Mouse (Mus musculus) heart, postnatal 36 days (tissue): ENCODE measurements around the gene Ybx2. TPM values are rescaled to one million over a fixed set of nuclear protein-coding genes. Genes with fewer than 3 reads are reported as not detected.
"Not testable (repeated sequence)": the region's sequence is repeated elsewhere in the genome, so short reads cannot be mapped to it uniquely, and the experiment has no call there.

Source experiments
- DNase-seq, 2 experiments: peaks; one replicate each; pipeline ENCODE4 v3.0.0; 2021 to 2022
- intact Hi-C: fragments of 180-260 bp; cut with DNase I; formaldehyde crosslinking; loops from one replicate; pipeline ENCODE4 v1.15.1; 2025
- total RNA-seq, 2 experiments: library from RNA; stranded (reverse); gene quantifications; 2 replicates each; pipeline ENCODE4 v1.2.3; 2021

Gene Ybx2
- total RNA-seq, 2 experiments from 2014 or later, result 18.4 to 20.3 TPM

DNA sequence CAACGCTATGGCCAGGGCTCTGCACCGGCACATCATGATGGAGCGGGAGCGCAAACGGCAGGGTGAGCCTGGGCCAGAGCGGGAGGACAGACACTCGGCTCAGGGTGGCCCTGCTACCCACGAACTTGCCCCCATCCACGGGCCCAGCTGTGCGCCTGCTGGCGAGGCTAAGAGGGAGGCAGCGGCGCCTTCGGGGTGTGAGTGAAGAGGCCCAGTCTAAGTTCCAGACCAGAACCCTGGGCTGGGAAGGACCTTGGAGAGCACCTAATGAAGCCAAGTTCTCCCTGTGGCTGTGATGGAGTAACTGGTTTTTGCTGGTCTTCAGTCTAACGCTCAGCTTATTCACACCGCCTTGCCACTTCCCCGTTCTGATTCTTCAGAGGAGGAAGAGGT is 21.2 kb upstream of the Ybx2 start:
- intact Hi-C loops, result no loop called here
- DNase-seq, result no peak

DNA sequence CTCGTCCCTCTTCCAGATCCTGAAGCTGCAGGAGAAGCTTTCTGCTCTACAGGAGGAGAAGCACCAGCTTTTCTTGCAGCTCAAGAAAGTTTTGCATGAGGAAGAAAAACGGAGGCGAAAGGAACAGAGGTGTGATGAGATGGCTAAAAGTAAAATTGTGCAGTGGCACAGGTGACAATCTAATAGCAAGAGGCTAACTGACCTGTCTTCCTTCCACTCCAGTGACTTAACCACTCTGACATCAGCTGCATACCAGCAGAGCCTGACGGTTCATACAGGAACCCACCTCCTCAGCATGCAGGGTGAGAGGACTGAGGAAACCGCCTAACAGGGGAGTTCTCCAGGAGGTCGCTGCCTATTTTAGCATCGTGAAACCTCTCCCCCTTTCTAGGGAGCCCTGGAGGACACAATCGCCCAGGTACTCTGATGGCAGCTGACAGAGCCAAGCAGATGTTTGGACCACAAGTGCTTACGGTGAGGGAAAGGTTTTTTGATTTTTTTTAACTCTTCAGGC is 20.6 kb upstream of the Ybx2 start:
- intact Hi-C loops, result no loop called here
- DNase-seq, result no peak

DNA sequence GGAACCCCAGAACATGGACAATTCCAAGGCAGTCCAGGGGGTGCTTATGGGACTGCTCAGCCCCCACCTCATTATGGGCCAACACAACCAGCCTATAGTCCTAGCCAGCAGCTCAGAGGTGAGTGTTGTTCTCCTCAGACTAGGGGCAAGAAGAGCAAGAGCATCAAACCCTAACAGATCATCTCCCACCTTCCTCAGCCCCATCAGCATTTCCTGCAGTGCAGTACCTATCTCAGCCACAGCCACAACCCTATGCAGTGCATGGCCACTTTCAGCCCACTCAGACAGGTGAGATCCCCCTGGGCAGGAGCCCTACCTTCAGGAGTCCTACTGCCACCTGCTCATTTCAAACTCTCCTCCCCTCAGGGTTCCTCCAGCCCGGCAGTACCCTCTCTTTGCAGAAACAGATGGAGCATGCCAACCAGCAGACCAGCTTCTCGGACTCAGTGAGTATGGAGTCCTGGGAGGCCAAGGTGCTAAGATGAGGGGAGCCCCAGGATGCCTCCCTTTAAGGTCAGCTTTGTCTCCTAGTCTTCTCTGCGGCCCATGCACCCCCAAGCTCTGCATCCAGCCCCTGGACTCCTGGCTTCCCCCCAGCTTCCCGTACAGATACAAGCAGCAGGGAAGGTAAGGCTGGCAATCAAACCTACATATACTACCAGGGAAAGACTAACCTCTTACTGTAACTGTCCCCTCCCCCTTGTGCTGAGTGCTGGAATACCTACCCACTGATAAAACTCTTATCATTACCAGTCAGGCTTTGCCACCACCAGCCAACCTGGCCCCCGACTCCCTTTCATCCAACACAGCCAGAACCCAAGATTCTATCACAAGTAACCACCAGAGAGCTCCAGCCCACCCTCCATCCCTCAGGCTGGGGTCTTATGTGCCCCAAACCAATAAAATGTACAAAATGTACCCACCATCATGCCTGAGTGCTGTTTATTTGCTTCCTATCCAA is 19.6 kb upstream of the Ybx2 start:
- DNase-seq, result no peak
- intact Hi-C loops, result no loop called here

DNA sequence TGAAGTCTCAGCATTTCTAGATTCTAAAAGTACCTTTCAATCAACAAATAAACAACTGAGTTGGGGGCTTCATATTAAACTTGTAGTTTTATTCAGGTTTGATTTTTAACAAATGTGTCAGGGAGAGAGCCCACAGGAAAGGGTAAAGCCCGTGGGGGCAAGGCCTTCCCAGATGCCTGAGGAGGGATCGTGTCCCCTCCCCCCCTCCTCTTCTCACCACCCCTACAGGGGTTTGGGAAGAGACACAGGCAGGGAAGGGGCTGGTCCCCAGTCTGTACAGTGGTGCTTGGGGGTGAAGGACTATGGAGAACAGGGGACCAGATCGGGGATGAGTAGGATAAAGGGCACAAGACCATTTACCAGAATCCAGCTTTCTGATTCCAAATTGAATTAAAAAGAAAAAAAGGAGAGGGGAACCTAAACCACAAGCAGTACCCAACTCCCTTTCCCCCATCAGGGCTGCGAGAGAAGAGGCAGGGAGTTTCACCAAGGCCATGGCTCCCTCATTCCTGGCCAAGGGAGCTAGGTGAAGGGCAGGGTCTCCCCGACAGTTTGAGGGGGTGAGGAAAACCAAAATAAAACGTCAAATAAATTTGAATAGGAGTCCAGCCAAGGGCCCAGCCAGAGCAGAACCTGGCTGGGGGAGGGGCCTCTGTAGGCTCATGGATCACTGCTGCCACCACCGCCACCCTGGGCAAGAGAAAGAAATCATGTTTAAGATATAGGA is 18.8 kb upstream of the Ybx2 start:
- DNase-seq, intact Hi-C loops: not testable (repeated sequence)

DNA sequence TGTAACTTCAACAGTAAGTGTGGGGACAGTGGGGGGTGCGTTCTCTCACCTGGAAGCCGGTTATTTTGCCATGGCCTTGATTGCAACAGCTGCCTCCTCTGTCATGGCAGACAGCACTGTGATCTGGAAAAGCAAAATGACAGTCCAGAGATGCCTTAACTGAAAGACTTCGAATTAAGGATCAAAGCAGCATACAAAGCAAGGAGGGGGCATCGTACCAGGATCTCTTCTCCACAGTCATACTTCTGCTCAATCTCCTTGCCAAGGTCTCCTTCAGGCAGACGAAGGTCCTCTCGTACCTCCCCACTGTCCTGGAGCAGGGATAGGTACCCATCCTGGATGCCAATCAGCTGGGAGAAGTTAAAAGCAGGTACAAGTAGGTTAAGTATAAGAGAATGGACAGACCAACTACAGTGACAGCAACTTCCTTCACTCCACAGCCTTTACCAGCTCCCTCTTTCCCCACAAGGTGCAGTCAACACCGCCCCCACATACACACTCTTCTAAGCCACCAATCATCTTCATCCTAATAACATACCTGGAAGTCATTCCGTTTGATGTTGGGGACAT is 18.1 kb upstream of the Ybx2 start:
- no peak for DNase-seq
- intact Hi-C loops, result no loop called here

DNA sequence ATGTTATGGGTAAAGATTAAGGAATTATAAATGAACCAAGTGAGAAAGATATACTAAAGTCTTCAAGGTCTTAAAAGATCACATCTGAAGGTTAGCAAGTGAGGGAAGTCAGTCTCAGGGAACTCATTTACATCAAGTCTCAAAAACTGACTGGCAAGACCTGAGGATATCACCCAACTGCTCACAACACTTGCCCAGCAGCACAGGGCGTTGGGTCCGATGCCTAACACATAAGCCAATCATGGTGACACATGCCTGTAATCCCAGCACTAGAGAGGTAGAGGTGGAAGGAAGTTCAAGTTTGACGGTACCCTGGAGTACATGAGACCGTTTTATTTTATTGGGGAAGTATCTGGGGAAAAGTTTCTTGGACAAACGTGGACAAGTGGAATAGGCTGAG is 17.5 kb upstream of the Ybx2 start:
- DNase-seq, result no peak
- intact Hi-C loops, result loop anchor here (2.0 kb wide), 1 partner anchor 15 kb away; no protein-coding TSS in a partner anchor

DNA sequence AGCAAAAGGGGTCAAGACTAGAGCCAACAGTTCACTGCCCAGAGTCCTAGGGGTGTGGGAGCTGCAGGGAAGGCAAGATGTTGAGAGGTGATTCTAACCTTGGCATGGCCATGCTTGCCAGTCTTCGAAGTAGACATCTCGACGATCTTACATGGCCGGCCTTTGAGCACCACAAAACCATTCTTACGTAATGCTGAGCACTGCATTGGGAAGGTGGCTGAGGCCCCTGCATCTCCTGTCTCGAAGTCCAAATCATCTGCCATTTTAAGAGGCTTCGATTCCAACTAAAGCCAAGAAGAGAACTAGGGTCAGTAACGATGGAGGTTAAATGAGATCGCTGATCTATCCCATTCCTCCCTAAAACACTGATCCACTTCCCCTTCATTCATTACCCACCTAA is 16.5 kb upstream of the Ybx2 start:
- intact Hi-C loops, result loop anchor here (2.0 kb wide), 1 partner anchor 16 kb away; no protein-coding TSS in a partner anchor
- DNase-seq, result no peak

DNA sequence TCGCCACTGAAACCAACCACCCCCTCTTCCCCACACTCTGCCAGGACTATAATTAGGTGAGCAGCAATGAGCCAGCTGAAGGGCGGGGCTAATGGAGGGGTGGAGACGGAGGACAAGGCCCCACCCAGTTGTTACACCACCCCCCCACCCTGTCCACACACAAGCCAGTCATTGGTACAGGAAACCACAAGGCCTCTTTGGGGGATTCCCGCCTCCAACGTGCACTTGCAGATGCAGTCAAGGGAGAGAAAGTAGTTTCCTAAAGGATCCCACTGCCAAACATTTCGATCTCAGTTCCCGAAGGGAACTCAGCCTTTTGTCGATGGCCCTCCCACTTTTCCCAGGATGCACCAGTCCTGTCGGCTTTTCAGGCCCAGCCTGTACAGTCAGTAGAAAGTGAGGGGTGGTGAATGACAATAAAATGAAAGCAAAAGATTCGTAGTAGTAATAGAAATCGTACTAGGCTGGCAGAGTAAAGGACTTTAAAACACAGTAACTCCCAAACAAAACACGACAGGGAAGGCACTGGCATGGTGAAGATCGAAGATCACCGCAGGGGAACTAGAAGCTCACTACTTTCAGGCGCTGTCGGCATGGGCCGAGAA is 15.8 kb upstream of the Ybx2 start:
- DNase-seq, result peak; percentile 76 to 83
- intact Hi-C loops, result loop anchor here (2.0 kb wide), 3 partner anchors 17 to 61 kb away; partner anchors contain the start of genes Ctdnep1 and Kctd11

DNA sequence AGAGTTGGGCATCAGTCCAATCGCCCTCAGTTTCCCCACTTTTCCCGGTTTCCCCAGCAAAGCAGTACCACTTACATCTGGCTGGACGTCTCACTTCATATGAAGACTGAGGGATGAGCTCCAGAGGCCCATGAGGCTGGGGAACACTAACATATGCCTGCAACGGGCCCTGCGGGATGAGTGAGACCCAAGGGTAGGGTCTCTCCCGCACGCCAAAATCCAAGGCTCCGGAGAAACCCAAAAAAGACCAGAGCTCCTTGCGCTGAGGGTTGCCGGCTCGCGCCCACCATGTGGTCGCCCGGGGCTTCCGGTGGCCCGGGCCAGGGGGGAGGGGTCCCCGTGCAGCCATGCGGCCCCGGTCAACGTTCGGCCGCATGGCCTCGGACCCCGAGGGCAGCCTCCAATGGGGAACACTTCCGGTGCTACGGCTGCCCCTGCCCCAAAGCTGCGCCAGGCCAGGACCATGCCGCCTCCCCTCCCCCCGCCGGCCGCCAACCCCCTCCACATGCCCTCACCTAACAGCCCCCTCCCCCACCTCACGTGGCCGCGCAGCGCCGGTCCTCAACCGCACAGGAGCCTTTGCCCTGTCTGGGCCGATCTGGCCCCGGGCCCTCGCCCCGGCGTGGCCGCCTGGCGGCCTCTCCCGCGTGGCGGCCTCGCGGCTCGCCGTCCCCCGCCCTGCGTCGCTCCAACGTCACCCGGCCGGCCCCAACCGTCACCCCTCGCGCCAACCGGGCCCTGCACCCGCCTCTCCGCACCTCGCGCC is 15.1 kb upstream of the Ybx2 start:
- intact Hi-C loops, result loop anchor here (1.0 to 2.0 kb wide), 3 partner anchors 40 to 162 kb away; partner anchors contain the start of genes Ctdnep1, Kctd11 and Polr2a
- peak in 1 of 2 experiments; percentile 32 for DNase-seq

DNA sequence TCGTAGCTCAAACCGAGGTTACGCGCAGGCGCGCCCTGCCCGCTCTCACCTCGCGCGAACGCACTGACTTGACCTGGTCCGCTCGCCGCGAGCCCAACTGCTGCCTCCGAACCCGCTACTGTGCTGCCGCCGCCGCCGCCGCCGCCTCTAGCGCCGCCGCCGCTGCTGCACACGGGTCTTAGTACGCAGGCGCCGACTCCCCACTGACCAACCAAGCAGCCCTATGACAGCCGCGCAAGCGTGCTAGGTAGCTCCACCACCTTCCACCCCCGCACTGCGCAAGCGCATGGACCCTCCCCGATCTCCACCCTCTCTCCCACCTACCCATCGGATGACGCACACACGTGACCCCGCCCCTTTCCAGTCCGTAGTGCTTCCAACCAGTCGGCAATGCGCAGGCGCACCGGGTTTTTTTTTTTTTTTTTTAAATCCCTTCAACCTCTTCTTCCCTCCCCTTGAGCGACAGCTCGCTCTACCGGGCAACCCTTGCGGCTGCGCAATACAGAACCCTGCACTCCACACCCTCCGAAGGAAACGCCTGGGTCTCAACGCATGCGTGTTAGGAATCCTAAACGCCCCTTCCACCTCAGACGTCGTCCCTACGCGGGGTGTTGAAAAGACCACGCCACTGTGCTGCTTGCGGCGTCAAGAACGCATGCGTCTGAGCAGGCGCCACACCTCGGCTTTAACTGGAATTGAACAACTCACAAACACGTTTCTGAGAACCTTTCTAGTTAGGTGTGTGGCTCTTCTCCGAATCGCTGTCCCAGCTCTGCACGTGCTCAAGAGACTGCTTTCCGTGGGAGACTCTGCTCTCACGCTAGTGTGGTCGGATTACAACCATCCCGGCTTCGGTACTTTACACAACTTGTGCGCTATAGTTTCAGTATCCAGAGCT is 14.2 kb upstream of the Ybx2 start, which contains the start of gene Eif5a:
Gene Eif5a (minus strand): TSS at position 845 of the 898 bp plus-strand sequence.
- intact Hi-C loops, result loop anchor here (1.0 to 2.0 kb wide), 3 partner anchors 41 to 163 kb away; partner anchors contain the start of genes Ctdnep1, Kctd11 and Polr2a
- peak; percentile 100 for DNase-seq

DNA sequence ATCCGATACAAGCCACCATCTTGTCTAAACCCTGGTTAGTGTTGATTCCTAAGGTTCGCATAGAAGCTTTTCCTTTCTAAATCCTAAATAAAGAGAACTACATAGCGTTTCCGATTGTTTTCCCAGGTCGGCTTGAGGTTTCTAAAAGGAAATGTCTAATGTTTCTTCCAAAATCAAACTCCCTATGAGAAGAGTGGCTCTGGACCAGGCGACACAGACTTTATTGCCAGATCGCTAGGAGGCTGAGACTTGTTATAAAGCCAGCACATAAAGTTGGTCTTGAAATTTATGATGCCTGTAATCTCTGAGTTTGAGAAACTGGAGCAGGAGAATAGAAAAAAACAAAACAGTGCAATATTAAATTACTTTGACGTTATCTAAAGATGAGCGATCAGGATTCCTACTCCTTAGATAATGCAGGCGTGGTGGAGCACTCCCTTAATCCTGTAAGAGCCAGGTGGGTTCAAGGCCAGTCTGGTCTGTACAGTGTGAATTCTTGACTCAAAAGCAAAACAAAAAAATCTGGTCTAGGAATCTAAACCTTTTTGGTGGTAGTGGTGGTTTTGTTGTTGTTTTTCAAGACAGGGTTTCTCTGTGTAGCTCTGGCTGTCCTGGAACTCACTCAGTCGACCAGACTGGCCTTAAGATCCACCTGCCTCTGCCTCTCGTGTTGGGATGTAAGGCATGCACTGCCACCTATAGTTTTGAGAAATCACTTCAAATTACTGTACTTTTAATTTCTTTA is 13.4 kb upstream of the Ybx2 start:
- DNase-seq, result no peak
- intact Hi-C loops, result no loop called here

DNA sequence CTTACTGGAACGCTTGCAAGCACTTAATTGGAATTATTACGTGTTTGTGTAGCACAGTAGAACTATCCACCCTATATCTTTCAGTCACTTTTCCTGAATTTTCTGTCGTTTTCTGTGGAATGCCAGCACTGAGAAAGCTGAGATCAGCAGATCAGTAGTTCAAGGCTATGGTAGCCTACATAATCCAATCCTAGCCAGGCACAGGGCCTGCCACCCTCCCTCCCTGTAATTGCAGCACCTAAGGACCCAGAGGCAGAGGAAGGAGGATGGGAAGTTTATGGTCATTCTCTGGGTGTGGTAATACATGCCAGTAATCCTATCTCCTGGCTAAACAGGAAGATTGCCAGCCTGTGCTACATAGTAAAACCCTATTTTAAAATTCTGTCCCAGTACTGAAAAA is 12.8 kb upstream of the Ybx2 start:
- no peak for DNase-seq
- intact Hi-C loops, result no loop called here

DNA sequence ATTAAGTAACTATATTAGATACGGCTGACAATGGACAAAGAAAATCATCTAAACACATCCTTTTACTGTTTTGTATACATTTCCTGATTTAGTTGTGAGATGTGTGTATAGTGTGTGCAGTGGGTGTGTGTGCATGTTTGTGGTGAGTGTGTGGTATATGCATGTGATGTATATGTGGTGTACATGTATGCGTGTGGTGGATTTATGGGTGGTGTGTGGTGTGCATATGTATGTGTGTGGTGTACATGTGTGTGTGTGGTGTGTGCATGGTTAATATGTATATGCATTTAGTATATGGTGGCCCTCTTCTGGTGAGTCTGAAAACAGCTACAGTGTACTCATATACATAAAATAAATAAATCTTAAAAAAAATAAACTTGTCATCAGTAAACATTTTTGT is 8.1 kb upstream of the Ybx2 start:
- intact Hi-C loops, result no loop called here
- DNase-seq, result no peak

DNA sequence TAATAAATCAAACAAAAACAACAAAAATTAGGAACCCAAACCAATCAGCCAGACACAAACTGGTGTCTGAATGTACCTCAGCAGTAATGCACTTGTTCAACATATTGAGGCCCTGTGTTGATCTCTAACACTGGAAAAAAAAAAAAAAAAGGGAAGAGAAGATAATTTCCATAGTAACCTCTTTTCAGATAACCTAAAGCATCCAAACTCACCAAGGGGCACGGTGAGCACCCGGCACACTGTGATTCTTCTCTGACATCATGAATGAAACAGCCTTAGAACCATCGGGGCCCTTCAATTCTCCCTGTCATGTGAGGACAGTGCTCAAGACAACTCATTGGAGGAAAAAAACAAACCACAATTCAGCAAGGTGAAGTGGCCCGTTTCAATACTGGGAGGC is 5.9 kb upstream of the Ybx2 start:
- intact Hi-C loops, result loop anchor here (10.0 kb wide), 1 partner anchor 285 kb away; the partner anchor contains the start of gene Slc16a11
- DNase-seq, result no peak

DNA sequence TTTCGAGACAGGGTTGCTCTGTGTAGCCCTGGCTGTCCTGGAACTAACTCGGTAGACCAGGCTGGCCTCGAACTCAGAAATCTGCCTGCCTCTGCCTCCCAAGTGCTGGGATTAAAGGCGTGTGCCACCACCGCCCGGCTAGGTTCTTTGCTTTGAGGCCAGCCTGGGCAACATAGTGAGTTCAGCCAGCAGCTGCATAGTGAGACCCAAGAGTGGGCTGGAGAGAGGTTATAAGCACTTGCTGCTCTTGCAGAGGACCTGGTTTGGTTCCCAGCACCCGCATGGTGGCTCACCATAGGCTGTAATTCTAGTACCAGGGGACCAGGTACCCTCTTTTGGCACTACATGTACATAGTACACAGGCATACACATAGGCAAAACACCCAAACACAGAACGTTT is 5.4 kb upstream of the Ybx2 start:
- intact Hi-C loops, result loop anchor here (10.0 kb wide), 1 partner anchor 285 kb away; the partner anchor contains the start of gene Slc16a11
- not testable (repeated sequence) for DNase-seq

DNA sequence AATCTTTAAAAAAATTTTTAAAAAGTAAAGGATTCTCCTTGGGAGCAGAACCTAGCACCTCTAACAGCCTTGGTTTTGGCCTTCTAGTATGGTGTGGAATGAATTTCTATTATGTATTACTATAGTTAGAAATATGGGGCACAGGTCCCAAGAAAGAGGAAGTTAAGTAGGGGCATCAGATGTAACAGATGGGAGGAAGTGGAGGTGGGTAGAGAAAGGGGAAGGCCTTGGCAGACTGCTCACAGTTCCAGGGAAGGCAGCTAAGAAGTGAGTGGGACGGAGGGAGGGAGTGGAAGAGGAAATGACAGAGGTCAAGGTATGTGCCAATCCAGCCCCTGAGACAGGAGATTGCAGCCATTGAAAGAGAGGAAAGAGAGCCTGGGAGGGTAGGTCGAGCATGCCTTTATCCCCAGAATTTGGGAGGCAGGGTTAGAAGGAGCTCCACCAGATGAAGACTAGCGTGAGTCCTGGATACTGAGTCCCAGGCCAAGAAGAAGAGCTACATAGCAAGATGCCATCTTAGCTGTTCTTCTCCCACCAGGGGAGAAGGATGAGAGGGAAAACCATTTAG is 4.5 kb upstream of the Ybx2 start:
- no peak for DNase-seq
- intact Hi-C loops, result loop anchor here (10.0 kb wide), 1 partner anchor 284 kb away; the partner anchor contains the start of gene Slc16a11

DNA sequence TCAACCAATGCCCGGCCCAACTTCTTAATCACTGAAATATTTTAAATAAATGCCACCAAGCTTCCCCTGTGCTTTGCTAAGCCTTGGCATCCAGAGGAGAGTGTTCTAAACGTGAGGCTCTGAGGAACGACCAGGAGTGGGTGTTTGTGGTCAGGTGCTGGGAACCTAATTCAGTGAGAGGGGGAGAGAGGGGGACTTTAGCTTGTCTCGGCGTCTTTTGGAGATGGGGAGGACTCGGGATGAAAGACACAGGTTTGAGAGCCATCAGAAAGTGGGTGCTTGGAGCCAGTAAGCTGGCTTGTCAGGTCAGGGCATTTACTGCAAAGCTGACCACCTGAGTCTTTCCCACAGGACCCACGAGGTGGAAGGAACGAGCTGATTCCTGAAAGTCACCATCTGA is 3.8 kb upstream of the Ybx2 start:
- DNase-seq, result no peak
- intact Hi-C loops, result loop anchor here (10.0 kb wide), 1 partner anchor 283 kb away; the partner anchor contains the start of gene Slc16a11
